Mouse (Mus musculus) C2C12 (cell line): ENCODE results near the gene Ctnnd2.

Experiments
- CEBPB ChIP-seq: IDR thresholded peaks from one replicate; pipeline ENCODE4 v1.6.1; 2011; ENCODE audit warnings: low read depth, mild to moderate bottlenecking, control low read depth, moderate library complexity
- CTCF ChIP-seq: IDR thresholded peaks from one replicate; pipeline ENCODE4 v1.5.1; 2011; ENCODE audit not compliant: control insufficient read depth, insufficient read depth, insufficient read length
- MAX ChIP-seq: IDR thresholded peaks from one replicate; pipeline ENCODE4 v1.6.1; 2011; ENCODE audit warnings: mild to moderate bottlenecking, control low read depth
- USF1 ChIP-seq: IDR thresholded peaks from one replicate; pipeline ENCODE4 v1.6.1; 2011; ENCODE audit warnings: low read depth, mild to moderate bottlenecking, control low read depth, moderate library complexity

DNA sequence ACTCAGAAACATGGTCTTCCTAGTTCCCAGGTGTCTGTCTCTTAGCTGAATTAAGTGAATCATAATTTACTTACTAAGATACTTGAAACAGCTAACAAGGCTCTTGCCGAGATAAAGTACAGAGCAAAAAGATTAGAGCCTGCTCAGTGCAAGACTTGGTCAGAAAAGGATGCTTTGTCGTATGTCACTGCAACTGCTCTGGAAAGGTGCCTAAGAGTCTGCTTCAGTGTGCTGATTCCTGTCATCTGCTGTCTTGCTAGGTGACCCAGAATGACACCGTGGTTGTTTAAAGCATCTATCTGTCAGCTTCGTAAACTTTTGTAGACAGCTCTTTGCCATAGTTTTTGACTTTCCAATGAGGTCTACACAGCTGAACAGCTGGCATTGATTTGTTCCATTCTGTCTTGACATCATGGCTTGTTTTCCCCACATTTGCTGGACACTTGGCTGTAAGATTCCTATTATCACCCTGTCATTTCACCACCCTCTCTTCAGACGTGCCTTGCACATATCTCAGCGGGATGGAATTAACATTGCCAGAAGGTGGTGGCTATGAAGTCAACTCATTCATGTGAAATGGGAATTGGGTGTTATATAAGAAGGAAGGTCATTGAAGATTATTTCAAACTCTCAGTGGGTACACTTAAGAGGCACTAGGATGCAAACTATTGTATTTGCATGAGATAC is 299.0 kb downstream of the Ctnnd2 start:
- TF ChIP-seq CTCF (no peak), MAX (no peak), USF1 (no peak), CEBPB (no peak)
